Mouse (Mus musculus): Measurements from ENCODE around the gene Sema4d.
A peak's percentile ranks its signal among the peaks of the same experiment; 100 is the strongest.

Gene Sema4d

DNA sequence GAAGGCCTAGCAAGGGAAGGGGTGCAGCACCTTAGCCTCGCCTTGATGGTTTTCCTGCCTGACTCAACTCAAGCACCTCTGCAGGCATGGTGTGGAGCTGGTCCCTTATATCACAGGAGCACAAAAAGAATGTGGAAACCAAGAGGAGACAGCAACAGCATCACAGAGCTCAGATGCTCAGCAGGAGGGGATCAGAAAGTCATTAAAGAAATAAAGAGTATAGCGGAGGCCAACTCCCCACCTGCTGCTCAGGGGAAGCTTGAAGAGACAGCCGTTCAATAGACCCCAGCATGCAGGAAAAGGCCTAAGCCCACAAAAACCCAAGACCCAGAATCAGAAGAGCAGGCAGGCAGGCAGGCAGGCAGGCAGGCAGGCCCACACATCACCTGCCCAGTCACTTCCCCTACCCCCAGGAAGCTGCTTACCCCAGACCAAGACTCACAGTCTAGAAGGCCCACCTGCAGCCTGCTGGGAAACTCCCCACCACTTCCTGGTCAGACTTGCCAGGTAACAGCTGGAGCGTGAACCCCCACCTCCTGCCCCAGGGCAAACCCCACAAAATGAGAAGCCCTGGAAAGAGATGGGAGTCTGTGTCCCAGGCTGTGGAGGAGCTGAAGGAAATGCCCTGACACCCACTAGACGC, 39.6 kb downstream of the Sema4d start:
- no peak for DNase-seq (ENCODE audit: low spot score in 2 of 2)

DNA sequence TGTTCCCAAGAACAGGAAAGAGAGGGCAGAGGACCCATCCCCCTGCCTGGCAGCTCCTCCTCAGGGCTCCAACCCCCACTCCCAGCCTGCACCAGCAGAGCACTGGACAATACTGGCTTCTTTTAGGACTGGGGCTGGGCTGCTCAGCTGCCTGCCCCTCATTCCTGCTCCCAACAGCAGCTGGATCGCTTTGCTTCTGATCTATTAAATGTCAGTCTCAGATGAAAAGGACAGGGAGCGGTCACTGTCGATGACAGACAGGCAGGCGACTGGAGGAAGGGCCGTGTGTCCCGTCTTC, 40.4 kb downstream of the Sema4d start:
- DNase-seq (ENCODE audit: low spot score in 2 of 2): no peak

DNA sequence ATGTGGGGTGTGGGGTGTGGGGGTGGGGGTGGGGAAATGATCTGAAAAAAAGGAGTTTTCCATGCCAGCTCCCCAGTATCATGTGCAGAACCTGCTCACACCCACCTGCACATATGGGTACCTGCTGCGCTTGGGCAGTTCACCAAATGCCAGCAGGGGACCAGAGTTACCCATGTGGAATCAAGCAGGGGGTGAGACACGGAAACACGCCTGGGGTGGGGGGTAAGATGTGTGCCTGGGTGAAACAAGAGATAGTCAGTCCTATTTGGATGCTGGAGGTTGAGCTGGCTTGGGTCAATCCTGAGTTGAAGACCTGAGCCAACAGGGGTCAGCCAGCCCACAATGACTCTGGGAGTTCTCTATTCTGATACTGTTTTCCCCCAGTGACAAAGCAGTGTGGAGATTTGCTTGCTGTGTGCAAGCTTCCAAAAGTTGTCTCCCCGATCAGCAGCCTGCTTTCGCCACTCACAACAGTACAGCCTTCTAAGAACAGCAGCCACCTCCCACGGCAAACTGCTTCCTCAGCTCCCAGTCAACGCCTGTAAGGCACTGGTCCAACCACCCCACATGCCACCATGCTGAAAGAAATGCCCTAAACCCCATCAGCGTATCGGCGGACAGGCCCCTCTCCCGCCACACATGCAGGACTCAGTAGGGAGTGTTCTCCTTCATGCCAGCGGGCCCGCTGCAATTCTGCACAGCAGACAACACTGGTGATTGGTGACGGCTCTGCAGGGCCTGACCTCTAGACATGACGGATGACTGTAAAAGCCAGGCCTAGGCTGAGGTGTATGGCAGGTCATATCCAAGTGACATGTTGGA, 41.0 kb downstream of the Sema4d start:
- no peak for DNase-seq (ENCODE audit: low spot score in 2 of 2)

DNA sequence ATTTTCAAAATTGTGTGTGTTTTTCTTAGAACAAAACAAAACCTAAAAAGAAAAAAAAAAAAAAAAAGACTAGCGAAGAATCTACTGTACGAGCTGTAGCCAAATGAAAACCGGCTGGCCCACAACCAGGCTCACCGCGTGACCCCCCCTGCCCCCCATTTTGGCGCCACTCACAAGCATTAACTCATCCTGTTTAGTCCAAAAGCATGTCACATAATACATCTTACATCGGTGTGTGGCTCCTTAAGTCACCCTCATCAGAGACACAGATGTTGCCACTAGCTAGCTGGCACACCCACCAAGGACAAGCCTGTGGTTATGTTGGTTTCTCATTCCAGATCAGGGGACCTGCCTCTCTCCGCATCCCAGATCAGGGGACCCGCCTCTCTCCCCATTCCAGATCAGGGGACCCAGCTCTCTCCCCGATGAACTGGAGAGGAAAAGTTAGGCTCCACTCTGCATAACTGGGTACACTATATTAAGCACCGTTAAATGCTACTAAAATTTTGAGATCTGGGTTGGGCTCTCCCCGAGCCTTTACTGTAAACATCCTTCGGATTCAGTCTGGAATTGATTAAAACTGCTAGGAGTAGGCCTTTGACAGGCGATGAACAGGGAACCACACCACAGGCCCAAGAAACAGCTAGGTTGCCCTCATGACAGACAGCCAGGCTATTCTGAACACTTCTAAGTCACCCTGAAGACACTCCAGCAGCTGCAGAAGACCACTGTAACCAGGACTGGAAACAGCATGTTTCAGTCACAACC, 43.8 kb downstream of the Sema4d start:
- no peak for DNase-seq (ENCODE audit: low spot score in 2 of 2)

DNA sequence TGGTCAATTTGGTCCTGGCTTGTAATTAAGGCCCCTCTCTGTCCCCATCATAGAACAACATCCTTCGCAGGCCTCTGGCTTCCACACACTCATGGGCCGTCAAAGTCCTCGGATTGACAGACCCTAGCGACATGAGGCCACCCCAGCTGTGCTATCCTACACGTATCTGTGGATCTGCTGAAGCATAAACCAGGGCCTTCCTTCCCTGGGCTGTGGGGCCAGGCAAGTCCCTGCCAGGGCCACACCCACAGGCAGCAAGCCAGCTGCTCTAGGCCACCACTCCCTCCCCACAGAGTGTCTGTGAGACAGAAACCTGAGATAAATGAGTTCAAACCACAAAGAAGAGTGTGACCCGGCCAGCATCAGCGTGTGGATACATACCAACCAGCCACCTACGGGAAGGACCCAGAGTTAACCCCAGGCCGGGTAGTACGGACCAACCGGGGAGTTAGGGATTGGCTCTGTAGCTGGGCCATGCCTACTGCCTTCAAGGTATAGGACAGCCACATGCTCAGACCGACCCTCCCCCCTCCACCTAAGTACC, 45.5 kb downstream of the Sema4d start:
- DNase-seq (ENCODE audit: low spot score in 2 of 2): peak; percentile 60 to 71

GRCm38 (mm10) chr13:51747069-51747468, 46.5 kb downstream of the Sema4d start:
- no peak for DNase-seq (ENCODE audit: low spot score in 2 of 2)

DNA sequence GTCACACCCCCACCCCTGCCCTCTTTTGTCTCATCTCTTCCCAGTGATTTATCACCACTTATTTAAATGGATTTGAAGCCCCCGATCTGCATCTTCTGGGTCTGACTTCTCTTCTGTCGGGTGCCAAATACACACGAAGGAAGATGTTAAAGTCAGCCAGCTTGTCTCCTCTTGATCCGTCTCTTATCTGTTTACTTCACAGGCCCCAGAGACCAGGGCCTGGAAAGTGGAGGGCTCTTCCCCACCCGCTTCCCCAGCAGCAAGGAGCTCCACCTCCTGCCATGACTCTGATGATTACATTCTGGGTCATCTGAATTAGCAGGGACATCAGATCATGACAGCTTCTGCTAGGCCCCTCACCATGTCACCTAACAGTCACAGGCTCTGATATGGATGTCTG, 47.7 kb downstream of the Sema4d start:
- no peak for DNase-seq (ENCODE audit: low spot score in 2 of 2)

DNA sequence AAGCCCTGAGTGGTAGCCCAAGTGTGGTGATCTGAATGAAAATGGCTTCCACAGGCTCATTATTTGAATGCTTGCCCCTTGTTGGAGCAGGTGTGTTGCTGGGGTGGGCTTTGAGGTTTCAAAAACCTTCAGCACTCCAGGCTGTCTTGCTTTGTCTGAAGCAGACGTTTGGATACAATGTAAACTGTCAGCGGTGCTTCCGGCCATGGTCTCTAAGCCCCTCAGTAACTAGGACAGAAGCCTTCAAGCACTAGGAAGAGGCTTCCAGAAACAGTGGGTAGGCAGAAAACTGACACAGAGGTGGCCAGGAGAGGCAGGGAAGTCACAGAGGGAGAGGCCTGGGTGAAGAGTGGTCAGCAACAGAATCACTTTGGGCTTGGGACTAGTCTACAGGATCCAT, 49.7 kb downstream of the Sema4d start:
- no peak for DNase-seq (ENCODE audit: low spot score in 2 of 2)

- DNase-seq (ENCODE audit: low spot score in 2 of 2): no peak
These were observed 50.9 kb downstream of the Sema4d start for GRCm38 (mm10) chr13:51742551-51743052.

- no peak for DNase-seq (ENCODE audit: low spot score in 2 of 2)
These were observed 52.8 kb downstream of the Sema4d start for GRCm38 (mm10) chr13:51740776-51741175.

GRCm38 (mm10) chr13:51739713-51740112, 53.8 kb downstream of the Sema4d start:
- DNase-seq (ENCODE audit: low spot score in 2 of 2): no peak

DNA sequence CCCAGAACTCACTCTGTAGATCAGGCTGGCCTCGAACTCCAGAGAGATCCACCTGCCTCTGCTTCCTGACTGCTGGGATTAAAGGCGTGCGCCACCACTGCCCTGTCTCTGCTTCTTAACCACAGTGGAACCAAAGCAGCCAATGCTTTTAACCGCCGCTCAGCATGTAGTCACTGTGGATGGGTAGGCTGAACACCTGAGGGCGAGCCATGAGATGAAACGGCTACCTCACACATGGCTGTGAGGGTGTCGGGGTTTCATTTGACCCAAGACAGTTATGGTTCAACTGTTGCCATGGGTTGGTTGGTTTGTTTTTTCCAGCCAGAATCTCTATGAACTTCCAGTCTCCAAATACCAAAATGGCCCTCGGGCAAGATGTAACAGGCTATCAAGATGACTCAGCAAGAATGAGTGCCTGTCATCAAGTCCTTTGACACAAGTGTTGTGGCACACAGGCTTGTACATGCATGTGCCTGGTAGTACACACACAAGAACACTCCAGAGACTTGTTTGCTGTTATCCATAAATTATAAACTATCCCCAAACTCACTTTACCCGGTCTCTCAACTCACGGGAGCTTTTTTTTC, 54.9 kb downstream of the Sema4d start:
- DNase-seq (ENCODE audit: low spot score in 2 of 2): no peak

GRCm38 (mm10) chr13:51737949-51738513, 55.5 kb downstream of the Sema4d start:
- peak in 1 of 2 experiments; percentile 34 for DNase-seq (ENCODE audit: low spot score in 2 of 2)

- no peak for DNase-seq (ENCODE audit: low spot score in 2 of 2)
These were observed 56.3 kb downstream of the Sema4d start for GRCm38 (mm10) chr13:51737033-51737948.

DNA sequence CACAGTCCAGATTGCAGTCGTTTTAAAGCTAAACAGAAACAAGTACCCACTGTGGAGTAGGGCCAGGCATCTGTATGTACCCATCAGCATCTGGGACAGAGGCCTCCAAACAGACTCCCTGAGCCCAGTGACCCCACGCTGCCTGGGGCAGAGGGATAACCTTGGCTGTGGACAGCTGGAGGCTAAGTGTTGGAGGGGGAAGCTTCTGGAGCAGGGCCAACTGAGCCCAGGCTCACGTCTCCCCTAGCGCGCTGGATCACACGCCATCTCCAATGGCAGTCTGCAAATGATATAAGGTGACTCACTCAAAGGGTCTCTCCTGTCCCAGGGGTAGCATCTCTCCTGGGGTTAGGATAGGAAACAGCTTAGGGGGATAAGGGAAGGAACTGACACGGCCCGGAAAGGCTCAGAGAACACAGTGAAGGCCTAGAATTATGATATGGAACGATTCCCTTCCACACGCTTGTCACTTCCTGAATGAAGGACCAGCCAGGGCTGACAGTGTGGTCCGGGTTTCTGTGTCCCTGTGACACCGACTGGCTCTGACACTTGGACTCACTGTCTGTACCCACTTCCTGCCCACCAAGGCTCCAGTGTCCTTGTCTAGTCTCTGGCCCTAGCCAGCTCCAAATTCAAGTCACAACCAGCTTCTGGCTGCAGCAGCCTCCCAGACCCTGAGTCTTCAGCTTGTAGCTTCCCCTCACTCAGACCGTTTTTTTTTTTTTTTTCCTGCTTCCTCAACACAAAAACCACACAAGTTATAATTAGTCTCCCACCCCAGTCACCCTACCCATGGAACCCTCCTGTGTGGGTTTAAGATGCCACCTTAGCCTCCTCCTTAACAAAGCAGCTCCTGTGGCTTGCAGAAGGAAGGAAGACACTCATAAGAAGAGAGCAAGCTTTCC, 57.3 kb downstream of the Sema4d start:
- no peak for DNase-seq (ENCODE audit: low spot score in 2 of 2)

DNA sequence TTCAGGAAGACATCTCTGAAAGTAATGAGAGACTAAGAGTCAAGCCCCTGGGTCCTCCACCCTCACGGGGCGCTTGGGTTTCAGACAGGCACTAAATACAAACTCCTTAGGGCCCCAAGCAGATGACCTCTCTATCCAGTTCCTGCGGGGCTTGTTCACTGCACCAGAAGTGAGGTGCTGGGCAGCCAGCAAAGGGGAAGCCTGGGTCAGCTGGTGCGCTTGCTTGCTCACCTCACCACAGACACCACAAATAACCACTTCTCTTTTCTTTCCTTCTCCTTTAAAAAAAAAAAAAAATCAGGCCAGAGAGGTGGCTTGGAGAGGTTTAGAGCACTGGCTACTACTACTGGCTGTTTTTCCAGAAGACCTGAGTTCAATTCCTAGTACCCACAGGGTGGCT, 59.0 kb downstream of the Sema4d start:
- no peak for DNase-seq (ENCODE audit: low spot score in 2 of 2)

- DNase-seq (ENCODE audit: low spot score in 2 of 2): no peak
These were observed 61.4 kb downstream of the Sema4d start for GRCm38 (mm10) chr13:51732097-51732664.

GRCm38 (mm10) chr13:51731474-51731873, 62.1 kb downstream of the Sema4d start:
- no peak for DNase-seq (ENCODE audit: low spot score in 2 of 2)

- DNase-seq (ENCODE audit: low spot score in 2 of 2): no peak
These were observed 63.6 kb downstream of the Sema4d start for GRCm38 (mm10) chr13:51729887-51730361.

Measured in spleen, postnatal 14 days (tissue).